Mouse (Mus musculus) limb, embryonic 11.5 days (tissue): ENCODE results near the gene Hoxd1. TPM values are rescaled to one million over a fixed set of nuclear protein-coding genes. Genes with fewer than 3 reads are reported as not detected.

Experiments
- ATAC-seq: fragments of 200-750 bp; cut with Nextera tagmentation; 2 replicates; pipeline ENCODE4 v1.8.0; 2017; ENCODE audit warnings: low read depth; ENCODE audit not compliant: insufficient number of reproducible peaks, low FRiP score, low TSS enrichment
- DNase-seq: peaks from one replicate; pipeline ENCODE4 v3.0.0-alpha.2; 2015; ENCODE audit warnings: low spot score
- H3K27ac ChIP-seq: fragments of 300-500 bp; sonication (generic); replicated peaks from 2 replicates; pipeline ENCODE4 v1.5.1; 2014; ENCODE audit warnings: low read depth, mild to moderate bottlenecking, low read length
- H3K27me3 ChIP-seq: fragments of 300-500 bp; sonication (generic); 2 replicates; pipeline ENCODE4 v1.6.1; 2014; ENCODE audit warnings: mild to moderate bottlenecking, low read length, mixed read lengths; ENCODE audit not compliant: control insufficient read depth, insufficient read depth
- H3K36me3 ChIP-seq: fragments of 300-500 bp; sonication (generic); 2 replicates; pipeline ENCODE4 v1.6.1; 2014; ENCODE audit warnings: mild to moderate bottlenecking, low read length, moderate library complexity, mixed read lengths; ENCODE audit not compliant: control insufficient read depth, insufficient read depth
- H3K4me1 ChIP-seq: fragments of 300-500 bp; sonication (generic); 2 replicates; pipeline ENCODE4 v1.6.1; 2014; ENCODE audit warnings: low read length, mixed read lengths; ENCODE audit not compliant: control insufficient read depth, insufficient read depth
- H3K4me2 ChIP-seq: fragments of 300-500 bp; sonication (generic); 2 replicates; pipeline ENCODE4 v1.6.1; 2014; ENCODE audit warnings: low read depth, mild to moderate bottlenecking, moderate library complexity; ENCODE audit not compliant: severe bottlenecking
- H3K4me3 ChIP-seq: fragments of 300-500 bp; sonication (generic); 2 replicates; pipeline ENCODE4 v1.5.1; 2014; ENCODE audit warnings: low read depth, low read length
- H3K9ac ChIP-seq: fragments of 300-500 bp; sonication (generic); 2 replicates; pipeline ENCODE4 v1.6.1; 2014; ENCODE audit warnings: mild to moderate bottlenecking, low read length
- H3K9me3 ChIP-seq: fragments of 300-500 bp; sonication (generic); 2 replicates; pipeline ENCODE4 v1.6.1; 2016; ENCODE audit warnings: low read length; ENCODE audit not compliant: control insufficient read depth
- WGBS: fragments of 180-500 bp; shearing (Covaris S2); extraction: QIAGEN DNeasy Blood & Tissue Kit; methylation state at CpG from one replicate; pipeline ENCODE4 v1.1.7; 2014; 5-methylcytosine and 5-hydroxymethylcytosine counted together
- polyA plus RNA-seq: library from polyadenylated mRNA; unstranded; fragments of >200 nt; fragmentation: Nextera tagmentation; extraction: Ambion mirVana; gene quantifications from 2 replicates; pipeline ENCODE4 v1.2.1, GENCODE M21; 2014

Hoxd1 gene
- polyA plus RNA-seq, 1 experiment from 2014 or later, result 0.17 TPM

- DNase-seq (peak; percentile 57), ATAC-seq (no peak)
- Histone ChIP-seq H3K9ac (no peak overlapping the region), H3K4me3 (no peak overlapping the region), H3K9me3 (no peaks in the 10 kb centered on the region), H3K4me1 (peaks cover 49% of the 10 kb centered on the region), H3K27ac (no peak overlapping the region), H3K4me2 (no peak overlapping the region), H3K36me3 (no peaks in the 10 kb centered on the region), H3K27me3 (peaks cover 42% of the 10 kb centered on the region)
- WGBS, result 2% methylated on average over 6 of the region's 6 CpGs
These were observed 40.9 kb upstream of the Hoxd1 start for GRCm38 (mm10) chr2:74721882-74722281.

- DNase-seq (peak; percentile 29), ATAC-seq (no peak)
- WGBS, result 17% methylated on average over 8 of the region's 8 CpGs
- no peak overlapping the region for H3K4me2 ChIP-seq
- no peaks in the 10 kb centered on the region for H3K36me3 ChIP-seq
- no peak overlapping the region for H3K4me3 ChIP-seq
- H3K9me3 ChIP-seq, result no peaks in the 10 kb centered on the region
- no peak overlapping the region for H3K9ac ChIP-seq
- H3K4me1 ChIP-seq, result peaks cover 60% of the 10 kb centered on the region
- no peak overlapping the region for H3K27ac ChIP-seq
- H3K27me3 ChIP-seq, result peaks cover 41% of the 10 kb centered on the region
These were observed 39.8 kb upstream of the Hoxd1 start for GRCm38 (mm10) chr2:74722949-74723348.

DNA sequence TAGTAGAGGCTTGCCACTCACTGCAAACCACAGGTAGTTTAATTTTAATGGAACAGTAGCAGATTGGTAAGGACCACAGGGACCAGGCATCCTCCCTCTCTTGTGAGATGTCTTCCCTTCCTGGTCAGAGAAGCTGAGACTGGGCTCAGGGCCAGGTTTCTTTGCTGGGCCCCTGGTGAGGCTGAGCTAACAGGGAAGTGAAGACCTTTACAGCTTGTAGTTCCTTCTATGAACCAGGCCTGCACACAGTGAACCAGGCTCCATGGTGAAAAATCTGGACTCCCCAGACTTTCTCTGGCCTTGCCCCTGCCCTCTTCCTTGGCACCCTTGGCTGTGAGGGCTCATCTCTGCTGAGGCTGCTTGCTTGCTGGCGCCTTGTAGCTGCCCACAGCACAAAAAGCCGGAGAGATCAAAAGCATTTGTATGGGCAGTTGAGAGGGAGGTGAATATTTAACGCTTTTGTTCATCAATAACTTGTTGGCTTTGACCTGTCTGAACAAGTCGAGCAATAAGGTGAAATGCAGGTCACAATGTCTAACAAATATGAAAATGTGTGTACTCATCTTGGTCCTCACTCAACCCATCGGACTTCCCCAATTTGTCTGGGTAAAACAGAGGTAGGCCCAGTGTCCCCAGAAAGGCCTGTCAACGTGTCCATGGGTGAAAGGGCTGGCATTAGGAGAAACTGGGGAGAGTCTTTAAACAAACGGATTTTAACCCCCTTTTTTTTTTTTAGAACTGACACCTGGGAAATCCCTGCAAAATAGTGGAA is 38.4 kb upstream of the Hoxd1 start:
- no peak for ATAC-seq
- peak; percentile 35 for DNase-seq
- Histone ChIP-seq H3K4me1 (peaks cover 70% of the 10 kb centered on the region), H3K36me3 (no peaks in the 10 kb centered on the region), H3K27ac (no peak overlapping the region), H3K9ac (no peak overlapping the region), H3K27me3 (peaks cover 40% of the 10 kb centered on the region), H3K4me2 (no peak overlapping the region), H3K4me3 (no peak overlapping the region), H3K9me3 (no peaks in the 10 kb centered on the region)
- 35% methylated on average over 7 of the region's 7 CpGs for WGBS

DNA sequence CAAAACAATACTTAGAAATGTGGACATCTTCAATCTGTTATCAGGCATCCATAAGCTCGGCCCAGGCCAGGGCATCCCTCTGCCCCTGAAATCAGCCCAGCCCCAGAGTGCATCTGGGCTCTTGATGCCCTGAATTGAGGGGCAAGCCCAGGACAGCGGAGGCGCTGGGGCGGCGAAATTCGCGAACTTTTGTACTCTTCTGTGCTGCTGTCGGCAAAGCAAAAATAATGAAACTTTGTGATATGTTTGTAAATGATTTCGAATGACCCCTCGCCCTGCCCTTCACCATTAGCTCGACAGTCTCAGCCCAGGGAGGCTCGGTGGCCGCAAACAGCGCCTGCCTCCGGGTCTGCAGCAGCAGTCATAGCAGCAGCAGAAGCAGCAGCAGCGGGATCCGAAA is 37.6 kb upstream of the Hoxd1 start:
- WGBS, result 19% methylated on average over 17 of the region's 17 CpGs
- DNase-seq, result peak; percentile 43
- no peaks in the 10 kb centered on the region for H3K36me3 ChIP-seq
- H3K4me1 ChIP-seq, result peaks cover 62% of the 10 kb centered on the region
- no peak overlapping the region for H3K4me3 ChIP-seq
- peaks cover 38% of the 10 kb centered on the region for H3K27me3 ChIP-seq
- H3K27ac ChIP-seq, result no peak overlapping the region
- no peaks in the 10 kb centered on the region for H3K9me3 ChIP-seq
- H3K9ac ChIP-seq, result no peak overlapping the region
- no peak for ATAC-seq
- H3K4me2 ChIP-seq, result no peak overlapping the region

GRCm38 (mm10) chr2:74726551-74726950 is 36.2 kb upstream of the Hoxd1 start, which contains the start of gene Gm28230:
TSS of gene Gm28230 (plus strand) at chr2:74726728.
- peaks cover 53% of the 10 kb centered on the region for H3K4me1 ChIP-seq
- H3K27me3 ChIP-seq, result peaks cover 45% of the 10 kb centered on the region
- WGBS, result 28% methylated on average over 5 of the region's 5 CpGs
- peak within 1 kb of the TSS; percentile 90 for H3K4me2 ChIP-seq
- H3K9me3 ChIP-seq, result no peaks in the 10 kb centered on the region
- H3K36me3 ChIP-seq, result no peaks in the 10 kb centered on the region
- DNase-seq (no peak), ATAC-seq (no peak)
- H3K9ac ChIP-seq, result peak within 1 kb of the TSS; percentile 47
- H3K4me3 ChIP-seq, result peak within 1 kb of the TSS; percentile 39
- H3K27ac ChIP-seq, result no peak within 1 kb of the TSS

- no peak overlapping the region for H3K27ac ChIP-seq
- peaks cover 48% of the 10 kb centered on the region for H3K4me1 ChIP-seq
- no peaks in the 10 kb centered on the region for H3K9me3 ChIP-seq
- H3K4me3 ChIP-seq, result peak overlapping the region; percentile 39
- 2% methylated on average over 43 of the region's 43 CpGs for WGBS
- ATAC-seq (peak; percentile 65), DNase-seq (peak; percentile 60)
- peaks cover 49% of the 10 kb centered on the region for H3K27me3 ChIP-seq
- no peaks in the 10 kb centered on the region for H3K36me3 ChIP-seq
- H3K4me2 ChIP-seq, result peak overlapping the region; percentile 90
- H3K9ac ChIP-seq, result peak overlapping the region; percentile 47
These were observed 35.7 kb upstream of the Hoxd1 start for GRCm38 (mm10) chr2:74726973-74727639.

DNA sequence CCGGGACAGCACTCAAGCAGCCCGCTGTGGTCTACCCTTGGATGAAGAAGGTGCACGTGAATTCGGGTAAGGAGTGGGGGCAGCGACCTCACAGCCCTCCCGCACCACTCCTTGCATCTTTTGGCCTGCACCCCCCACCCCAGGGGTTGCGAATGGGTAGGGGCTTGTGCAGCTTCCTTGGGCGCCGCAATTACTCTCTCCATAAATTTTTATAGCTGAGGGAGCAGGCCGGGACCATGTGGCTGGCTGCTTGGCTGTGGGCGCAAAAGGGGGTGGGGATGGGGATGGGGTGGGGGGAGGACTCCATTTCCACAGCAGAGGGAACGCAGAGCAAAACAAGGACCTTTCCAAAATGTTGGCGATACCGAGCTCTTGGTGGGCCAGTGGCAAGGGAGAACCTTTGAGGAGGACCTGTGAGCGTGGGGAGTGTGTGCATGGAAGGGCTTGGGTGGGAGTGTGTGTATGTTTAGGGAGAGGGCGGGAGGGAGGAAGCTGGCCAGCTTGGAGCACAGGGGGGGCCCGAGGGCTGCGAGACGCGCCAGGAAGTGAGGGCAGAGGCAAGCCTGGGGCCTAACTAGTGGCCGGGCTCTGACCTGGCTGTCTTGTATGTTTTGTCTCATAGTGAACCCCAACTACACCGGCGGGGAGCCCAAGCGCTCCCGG is 35.0 kb upstream of the Hoxd1 start:
- ATAC-seq (peak; percentile 11; the same call in 1 of the 2 replicates), DNase-seq (peak; percentile 60)
- no peaks in the 10 kb centered on the region for H3K9me3 ChIP-seq
- peaks cover 49% of the 10 kb centered on the region for H3K4me1 ChIP-seq
- H3K9ac ChIP-seq, result no peak overlapping the region; the same call in 1 of the 2 replicates
- peak overlapping the region; percentile 90 for H3K4me2 ChIP-seq
- peak overlapping the region; percentile 39 for H3K4me3 ChIP-seq
- no peaks in the 10 kb centered on the region for H3K36me3 ChIP-seq
- no peak overlapping the region for H3K27ac ChIP-seq
- H3K27me3 ChIP-seq, result peaks cover 47% of the 10 kb centered on the region
- WGBS, result 5% methylated on average over 25 of the region's 25 CpGs

GRCm38 (mm10) chr2:74728303-74728680 is 34.5 kb upstream of the Hoxd1 start:
- DNase-seq (no peak), ATAC-seq (no peak)
- Histone ChIP-seq H3K27ac (no peak overlapping the region), H3K9ac (no peak overlapping the region), H3K4me2 (peak overlapping the region; percentile 90; the same call in 1 of the 2 replicates), H3K4me1 (peaks cover 51% of the 10 kb centered on the region), H3K36me3 (no peaks in the 10 kb centered on the region), H3K27me3 (peaks cover 44% of the 10 kb centered on the region), H3K9me3 (no peaks in the 10 kb centered on the region), H3K4me3 (no peak overlapping the region)
- WGBS, result 26% methylated on average over 13 of the region's 13 CpGs
